Mouse (Mus musculus): ENCODE data around the gene Mrpl38. TPM values are rescaled to one million over a fixed set of nuclear protein-coding genes. Genes with fewer than 3 reads are reported as not detected.
A peak's percentile ranks its signal among the peaks of the same experiment; 100 is the strongest.
"Not testable (repeated sequence)": the region's sequence is repeated elsewhere in the genome, so short reads cannot be mapped to it uniquely, and the experiment has no call there.

Gene Mrpl38
- total RNA-seq, 2 experiments from 2014 or later = 60.2 to 61.2 TPM

GRCm38 (mm10) chr11:116145481-116146293, 7.0 kb upstream of the Mrpl38 start:
- DNase-seq (ENCODE audit: low spot score in 2 of 2) = no peak

GRCm38 (mm10) chr11:116143468-116143867, 4.8 kb upstream of the Mrpl38 start:
- no peak for DNase-seq (ENCODE audit: low spot score in 2 of 2)

DNA sequence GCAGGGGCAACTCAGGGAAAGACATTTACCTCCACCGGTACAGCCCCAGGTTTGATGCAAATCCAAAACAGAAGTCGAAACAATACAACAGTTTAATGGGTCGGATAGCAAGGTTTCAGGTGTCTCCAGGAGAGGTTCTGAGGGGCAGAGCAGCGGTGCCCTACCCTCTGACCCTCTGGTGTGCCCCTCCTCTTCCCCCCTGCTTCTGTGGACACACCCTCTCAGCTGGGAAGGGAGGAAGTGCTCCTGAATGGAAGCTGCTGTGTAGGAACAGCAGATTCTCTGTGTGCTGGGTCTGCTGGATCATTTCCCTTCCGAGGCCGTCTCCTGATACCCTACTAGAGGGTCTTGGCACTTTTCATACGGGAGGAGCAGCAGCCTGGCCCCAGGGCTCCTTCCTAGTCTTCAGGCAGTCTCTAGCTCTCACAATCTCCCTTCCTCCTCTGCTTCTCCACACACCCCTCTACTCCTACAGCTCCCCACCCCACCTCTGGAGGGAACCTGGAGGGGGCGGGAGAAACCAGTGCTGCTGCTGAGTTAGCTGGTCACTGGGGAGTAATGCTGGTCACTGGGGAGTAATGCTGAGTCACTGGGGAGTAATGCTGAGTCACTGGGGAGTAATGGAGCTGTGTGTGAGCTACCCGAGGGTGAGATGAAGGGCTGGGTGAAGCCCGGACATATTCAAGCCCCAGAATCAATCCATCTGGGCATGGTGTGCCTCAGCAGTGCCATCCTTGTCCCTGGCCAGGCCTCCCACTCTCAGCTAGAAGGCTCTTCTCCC, 3.7 kb upstream of the Mrpl38 start:
- no peak for DNase-seq (ENCODE audit: low spot score in 2 of 2)

DNA sequence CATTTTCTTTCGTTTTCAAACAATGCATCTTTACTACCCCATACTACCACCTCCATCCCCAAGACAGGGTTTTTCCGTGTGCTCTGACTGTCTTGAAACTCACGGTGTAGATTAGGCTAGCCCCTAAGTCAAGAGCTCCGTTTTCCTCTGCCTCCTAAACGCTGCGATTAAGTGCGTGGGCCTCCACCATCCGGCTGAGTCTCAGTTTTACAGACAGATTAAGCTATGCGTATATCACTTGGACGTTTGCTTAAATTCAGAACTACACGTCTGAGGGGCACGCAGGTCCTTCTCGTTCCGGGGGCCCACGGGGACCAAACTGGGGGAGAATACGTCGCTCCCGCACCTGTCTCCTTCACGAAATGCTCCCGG, 586 bp downstream of the Mrpl38 start:
- DNase-seq (ENCODE audit: low spot score in 2 of 2) = no peak

GRCm38 (mm10) chr11:116134171-116134570, 4.5 kb downstream of the Mrpl38 start:
- no peak for DNase-seq (ENCODE audit: low spot score in 2 of 2)

DNA sequence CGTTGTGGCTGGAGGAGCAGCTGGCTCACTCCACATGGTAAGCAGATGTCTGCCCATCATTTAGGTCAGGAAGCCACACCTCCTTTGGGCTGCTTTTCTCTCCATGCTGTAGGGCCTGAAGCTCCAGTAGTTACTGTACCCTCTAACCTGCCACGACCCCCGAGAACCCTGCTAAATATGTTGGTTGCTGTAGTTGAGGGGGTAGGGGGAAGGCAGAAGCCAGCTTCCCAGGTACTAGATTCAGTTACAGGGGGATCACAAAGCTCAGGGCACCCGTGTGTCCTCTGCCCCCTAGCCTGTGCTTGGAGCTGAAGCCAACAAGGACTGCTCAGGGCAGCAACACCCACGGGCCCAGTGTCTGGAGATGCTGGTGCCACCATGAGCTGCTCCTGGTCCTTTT, 5.2 kb downstream of the Mrpl38 start:
- no peak for DNase-seq (ENCODE audit: low spot score in 2 of 2)

GRCm38 (mm10) chr11:116132366-116133333, 6.0 kb downstream of the Mrpl38 start:
- no peak for DNase-seq (ENCODE audit: low spot score in 2 of 2)

GRCm38 (mm10) chr11:116131349-116132170, 7.1 kb downstream of the Mrpl38 start:
- no peak for DNase-seq (ENCODE audit: low spot score in 2 of 2)

GRCm38 (mm10) chr11:116130488-116131205, 8.0 kb downstream of the Mrpl38 start, which contains the start of gene Trim65:
Gene Trim65, minus strand, starts transcription at chr11:116131128.
- DNase-seq (ENCODE audit: low spot score in 2 of 2) = peak; percentile 83 to 92

DNA sequence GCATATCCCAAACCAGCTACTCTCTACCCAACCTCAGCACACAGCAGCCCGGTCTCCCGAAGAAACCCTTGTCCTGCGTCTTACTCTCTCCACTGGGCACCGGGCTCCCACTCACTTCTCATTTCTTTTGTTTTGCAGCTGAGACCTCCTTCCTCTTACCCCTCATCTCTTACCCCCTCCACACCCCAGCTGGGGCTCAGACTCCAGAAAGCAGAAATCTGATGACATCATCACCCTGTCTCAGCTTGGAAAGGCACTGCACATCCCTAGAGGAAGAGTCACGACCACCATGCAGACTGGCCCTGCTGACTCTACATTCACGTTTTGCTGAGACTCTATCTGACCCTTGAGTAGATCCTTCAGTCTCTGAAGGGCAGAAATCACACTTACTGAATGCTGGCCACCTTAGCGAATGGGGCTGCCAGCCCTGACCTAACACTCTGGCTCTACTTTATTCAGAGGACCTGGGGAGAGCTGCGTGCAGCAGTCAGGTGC, 8.6 kb downstream of the Mrpl38 start:
- no peak for DNase-seq (ENCODE audit: low spot score in 2 of 2)

GRCm38 (mm10) chr11:116129091-116129790, 9.4 kb downstream of the Mrpl38 start:
- DNase-seq (ENCODE audit: low spot score in 2 of 2) = no peak

- DNase-seq (ENCODE audit: low spot score in 2 of 2) = no peak
These were observed 10.7 kb downstream of the Mrpl38 start for GRCm38 (mm10) chr11:116127986-116128385.

DNA sequence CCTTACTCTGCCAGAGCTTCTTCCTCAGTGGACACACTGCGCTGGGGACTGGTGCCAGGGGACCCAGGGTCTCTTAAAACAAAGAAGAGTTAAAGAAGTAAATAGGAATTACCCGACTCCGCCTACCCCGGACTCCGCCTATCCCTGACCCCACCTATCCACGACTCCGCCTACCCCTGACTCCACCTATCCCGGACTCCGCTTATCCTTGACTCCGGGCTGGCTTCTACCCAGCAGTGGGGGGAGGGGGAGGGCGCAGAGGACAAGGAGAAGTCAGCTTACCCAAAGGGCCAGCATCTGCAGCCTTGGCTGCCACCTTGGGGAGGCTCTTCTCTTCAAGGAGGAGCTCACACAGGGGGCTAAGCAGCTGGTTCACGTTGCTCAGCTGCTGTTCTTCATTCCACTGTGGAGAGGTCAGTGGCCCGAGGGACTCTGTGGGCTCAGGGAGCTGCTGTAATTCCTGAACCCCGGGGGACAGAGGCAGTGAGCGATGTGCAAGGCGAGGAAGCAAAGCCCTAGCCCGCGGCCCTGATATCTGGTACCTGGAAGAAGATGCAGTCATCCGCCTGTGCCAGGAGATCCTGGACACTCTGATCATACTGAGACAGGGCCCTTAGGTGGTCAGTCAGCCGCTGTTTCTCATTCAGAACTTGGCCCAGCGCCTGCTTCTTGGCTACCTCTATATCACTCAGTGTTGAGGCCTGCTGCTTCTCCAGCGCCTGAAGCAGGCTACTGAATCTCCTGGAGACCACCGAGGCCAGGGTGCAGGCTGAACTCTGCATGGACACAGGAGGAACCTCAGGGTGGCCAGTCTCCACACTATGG, 11.3 kb downstream of the Mrpl38 start, which contains the start of gene Trim47:
Gene Trim47, minus strand, starts transcription at position 55 of the 825 bp plus-strand sequence.
- no peak for DNase-seq (ENCODE audit: low spot score in 2 of 2)

GRCm38 (mm10) chr11:116126261-116126660, 12.4 kb downstream of the Mrpl38 start:
- DNase-seq (ENCODE audit: low spot score in 2 of 2) = no peak

DNA sequence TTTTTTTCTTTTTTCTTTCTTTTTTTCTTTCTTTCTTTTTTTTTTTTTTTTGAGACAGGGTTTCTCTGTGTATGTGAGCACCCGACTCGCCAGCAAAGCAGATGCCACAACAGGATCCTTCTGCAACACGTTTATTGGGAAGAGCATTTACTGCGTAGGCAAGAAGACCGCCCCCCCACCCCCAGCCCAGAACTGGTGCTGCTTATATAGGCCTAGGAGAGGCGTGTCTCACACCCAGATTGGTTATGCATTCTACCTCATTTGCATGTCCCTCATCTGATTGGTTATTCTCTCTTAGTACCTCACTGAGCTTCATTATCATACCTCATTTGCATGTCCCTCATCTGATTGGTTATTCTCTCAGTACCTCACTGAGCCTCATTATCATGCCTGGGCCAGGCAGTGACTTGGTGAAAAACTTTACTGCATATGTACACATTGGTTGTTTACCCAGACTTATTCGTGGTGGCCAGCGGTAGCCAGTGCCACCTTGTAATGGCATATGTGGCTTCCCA, 16.9 kb downstream of the Mrpl38 start:
- not testable (repeated sequence) for DNase-seq (ENCODE audit: low spot score in 2 of 2)

DNA sequence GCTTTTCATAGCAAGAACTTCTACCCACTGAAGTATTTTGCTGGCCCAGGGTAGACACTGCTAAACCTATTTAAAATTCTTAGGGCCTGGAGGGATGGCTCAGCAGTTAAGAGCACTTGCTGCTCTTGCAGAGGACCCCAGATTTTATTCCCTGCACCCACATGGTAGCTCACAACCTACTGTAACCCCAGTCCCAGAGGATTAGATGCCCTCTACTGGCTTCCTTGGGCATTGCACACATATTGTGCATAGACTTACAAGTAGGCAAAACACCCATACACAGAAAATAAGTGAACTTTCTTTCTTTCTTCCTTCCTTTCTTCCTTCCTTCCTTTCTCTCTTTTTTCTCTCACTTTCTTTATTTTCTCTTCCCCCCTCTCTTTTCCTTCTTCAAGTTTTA, 20.8 kb downstream of the Mrpl38 start:
- DNase-seq (ENCODE audit: low spot score in 2 of 2) = no peak

DNA sequence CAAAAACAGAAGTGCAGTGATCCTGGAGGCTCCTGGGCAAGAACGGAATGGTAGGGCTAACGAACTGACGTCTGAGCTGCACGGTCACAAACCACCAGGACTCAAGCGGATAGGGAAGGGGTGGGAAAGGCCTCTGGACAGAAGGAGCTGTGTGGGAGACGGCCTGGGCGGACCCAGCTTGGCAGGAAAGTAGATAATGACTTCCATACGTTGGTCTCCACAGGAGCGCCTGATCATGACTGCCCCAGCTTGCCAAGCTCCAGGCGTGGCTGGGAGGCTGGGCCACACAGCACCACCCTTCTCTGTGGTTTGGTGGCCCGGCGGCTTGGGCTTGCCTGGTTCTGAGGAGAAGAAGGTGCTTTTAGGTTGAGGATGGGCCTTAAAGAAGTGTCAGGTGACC, 21.4 kb downstream of the Mrpl38 start:
- DNase-seq (ENCODE audit: low spot score in 2 of 2) = no peak
